Mouse (Mus musculus) olfactory bulb, adult 2 months (tissue): ENCODE measurements around the gene Tmco1.

Experiments
- CTCF ChIP-seq: fragments of 200-500 bp; IDR thresholded peaks from 2 replicates; pipeline ENCODE4 v1.5.1; 2012; ENCODE audit warnings: low read depth, mild to moderate bottlenecking, low read length, moderate library complexity; ENCODE audit not compliant: insufficient read depth
- POLR2A ChIP-seq: fragments of 200-500 bp; IDR thresholded peaks from 2 replicates; pipeline ENCODE4 v1.6.1; 2012; ENCODE audit warnings: mild to moderate bottlenecking, low read depth, low read length, moderate library complexity; ENCODE audit not compliant: insufficient read depth

GRCm38 (mm10) chr1:167350597-167351415 lies 42.6 kb downstream of the Tmco1 start:
- TF ChIP-seq POLR2A (no peak), CTCF (no peak)
